Mouse (Mus musculus): ENCODE data around the gene Canx.

DNA sequence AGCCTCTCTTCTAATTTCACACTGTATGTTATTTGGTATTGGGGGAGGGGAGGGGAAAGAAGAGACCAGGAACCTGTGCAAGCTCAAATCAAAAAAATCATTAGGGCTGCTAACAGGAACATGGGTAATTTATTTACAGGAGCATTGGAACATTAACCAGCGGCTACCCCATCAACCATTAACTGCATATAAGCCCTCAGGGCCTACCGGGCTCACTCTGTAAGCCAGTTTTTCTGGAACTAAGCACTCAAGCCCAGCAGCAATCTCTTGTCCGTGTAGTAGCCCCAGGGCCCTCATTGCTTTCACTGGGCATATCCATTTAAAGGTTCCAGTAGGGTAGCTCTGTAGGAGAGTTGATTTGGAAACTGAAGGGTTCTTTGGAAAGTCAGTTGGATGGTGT is 29.4 kb upstream of the Canx start:
- TF ChIP-seq CTCF (IDR thresholded peaks at IDR 0.05; ENCODE audit: borderline replicate concordance, insufficient read depth, low read depth, low read length) (no peak), POLR2A (IDR thresholded peaks at IDR 0.05; ENCODE audit: borderline replicate concordance, insufficient read depth, low read length) (no peak)
